ENCODE assay signal across 22 mouse cellular contexts in genomic region chr4:109929058-109929457, GRCm38 (mm10). TPM values are rescaled to one million over a fixed set of nuclear protein-coding genes. Genes with fewer than 3 reads are reported as not detected.
"Had no signal": no experiment of that assay in that cellular context is flagged by ENCODE, and none has a peak within 500 bp of the region (broad histone marks: within the 10 kb centered on the region; RNA-seq: fewer than 3 reads in every experiment).

No protein-coding gene starts in this region.

- H3K4me2 ChIP-seq: heart, embryonic 11.5 days; heart, embryonic 13.5 days; heart, embryonic 15.5 days; hindbrain, embryonic 13.5 days; hindbrain, embryonic 15.5 days; limb, embryonic 13.5 days; limb, embryonic 15.5 days; liver, embryonic 12.5 days had no signal

- H3K9me3 ChIP-seq: heart, embryonic 13.5 days; heart, embryonic 15.5 days; hindbrain, embryonic 13.5 days; hindbrain, embryonic 15.5 days; limb, embryonic 13.5 days; limb, embryonic 15.5 days; liver, embryonic 12.5 days had no signal

- H3K4me1 ChIP-seq: heart, embryonic 13.5 days; heart, embryonic 15.5 days; hindbrain, embryonic 13.5 days; hindbrain, embryonic 15.5 days; limb, embryonic 13.5 days; limb, embryonic 15.5 days; liver, embryonic 12.5 days had no signal

- H3K9ac ChIP-seq: forebrain, postnatal 0 days; heart, embryonic 13.5 days; heart, embryonic 15.5 days; hindbrain, embryonic 13.5 days; hindbrain, embryonic 15.5 days; limb, embryonic 13.5 days; limb, embryonic 15.5 days; liver, embryonic 12.5 days; liver, embryonic 14.5 days had no signal

- ATAC-seq: forebrain, postnatal 0 days; hindbrain, postnatal 0 days; intestine, embryonic 16.5 days; liver, embryonic 12.5 days had no signal

- DNase-seq: forebrain, postnatal 0 days; gastrocnemius, postnatal 14 days; gastrocnemius, postnatal 36 days; heart, adult 11 months; heart, adult 2 months; heart, postnatal 14 days; heart, postnatal 36 days; kidney, adult 18-20 months; layer of hippocampus, adult 9-11 months; layer of hippocampus, postnatal 36 days; left cerebral cortex, postnatal 4 days had no signal

- H3K27ac ChIP-seq: heart, adult 2 months; heart, embryonic 13.5 days; heart, embryonic 15.5 days; hindbrain, embryonic 13.5 days; hindbrain, embryonic 15.5 days; hindbrain, postnatal 0 days; limb, embryonic 13.5 days; limb, embryonic 15.5 days; liver, embryonic 12.5 days; liver, embryonic 14.5 days had no signal

- H3K36me3 ChIP-seq: heart, embryonic 15.5 days; hindbrain, embryonic 13.5 days; hindbrain, embryonic 15.5 days; limb, embryonic 15.5 days had no signal

- H3K4me3 ChIP-seq: heart, adult 2 months; heart, embryonic 13.5 days; heart, embryonic 15.5 days; hindbrain, embryonic 13.5 days; hindbrain, embryonic 15.5 days; limb, embryonic 13.5 days; limb, embryonic 15.5 days; liver, embryonic 12.5 days had no signal

- H3K27me3 ChIP-seq: heart, embryonic 13.5 days; heart, embryonic 15.5 days; hindbrain, embryonic 13.5 days; hindbrain, embryonic 15.5 days; limb, embryonic 13.5 days; limb, embryonic 15.5 days; liver, embryonic 12.5 days had no signal

RNA-seq across cellular contexts. Expression of gene Dmrta2, which starts 48.8 kb away (rescaled TPM):
- polyA plus RNA-seq: heart, embryonic 13.5 days; heart, embryonic 15.5 days; intestine, embryonic 16.5 days had no signal
